Mouse (Mus musculus) ES-Bruce4 (cell line): Measurements from ENCODE around the gene Amer3.
"Not testable (repeated sequence)": the region's sequence is repeated elsewhere in the genome, so short reads cannot be mapped to it uniquely, and the experiment has no call there.

Experiments used
- CTCF ChIP-seq: IDR thresholded peaks from one replicate; pipeline ENCODE4 v1.8.1; 2011; ENCODE audit warnings: low read depth, low read length
- EP300 ChIP-seq: IDR thresholded peaks from 2 replicates; pipeline ENCODE4 v1.6.1; 2011; ENCODE audit warnings: low read depth, low read length; ENCODE audit not compliant: insufficient read depth
- POLR2A ChIP-seq: IDR thresholded peaks from one replicate; pipeline ENCODE4 v1.8.1; 2011; ENCODE audit warnings: low read length; ENCODE audit not compliant: insufficient read depth

- not testable (repeated sequence) for TF ChIP-seq EP300, CTCF, POLR2A
These were observed 41.3 kb downstream of the Amer3 start for GRCm38 (mm10) chr1:34620761-34621160.
